In genomic region chr9:25150791-25151610, GRCm38 (mm10) we compare ENCODE assay signal across 8 mouse cellular contexts. TPM values are rescaled to one million over a fixed set of nuclear protein-coding genes. Genes with fewer than 3 reads are reported as not detected.
A peak's percentile ranks its signal among the peaks of the same experiment; 100 is the strongest.
DNase-seq lines count a peak whose midpoint lies in the region; ATAC-seq lines count a peak whose summit lies in the region.

No protein-coding gene starts in this region.

- peaks cover 20% of the 10 kb centered on the region for H3K4me1 ChIP-seq in heart, embryonic 11.5 days (ENCODE audit: control insufficient read depth, insufficient read depth, low read length)
- H3K4me1 ChIP-seq in neural tube, embryonic 13.5 days (replicated peaks), result peaks cover 35% of the 10 kb centered on the region

- H3K36me3 ChIP-seq in heart, embryonic 11.5 days (ENCODE audit: control insufficient read depth, insufficient read depth, low read length), result no peaks in the 10 kb centered on the region; the same call in 1 of the 2 replicates
- H3K36me3 ChIP-seq in neural tube, embryonic 13.5 days, result no peaks in the 10 kb centered on the region

- peak overlapping the region; percentile 91 for H3K4me2 ChIP-seq in heart, embryonic 11.5 days
- H3K4me2 ChIP-seq in neural tube, embryonic 13.5 days, result peak overlapping the region; percentile 71

- H3K27ac ChIP-seq in heart, embryonic 11.5 days (ENCODE audit: low read depth, low read length), result peak overlapping the region; percentile 100
- peak overlapping the region; percentile 97 for H3K27ac ChIP-seq in neural tube, embryonic 13.5 days (replicated peaks)

- peak overlapping the region; percentile 92 for H3K4me3 ChIP-seq in heart, embryonic 11.5 days (ENCODE audit: low read depth, low read length)
- H3K4me3 ChIP-seq in neural tube, embryonic 13.5 days, result peak overlapping the region; percentile 85

- DNase-seq in heart, adult 11 months, result no peak
- peak; percentile 71 for DNase-seq in cerebellum, postnatal 14 days
- DNase-seq in gastrocnemius, postnatal 10 days, result peak; percentile 80
- DNase-seq in kidney, postnatal 10 days, result peak; percentile 86
- peak; percentile 77 to 81 for DNase-seq in lung, adult 18-20 months
- peak; percentile 73 for DNase-seq in thymus, postnatal 14 days

- peak overlapping the region; percentile 98 for H3K9ac ChIP-seq in heart, embryonic 11.5 days (ENCODE audit: low read depth, low read length)
- peak overlapping the region; percentile 96 for H3K9ac ChIP-seq in neural tube, embryonic 13.5 days

- peak; percentile 71 for ATAC-seq in heart, embryonic 11.5 days (replicated peaks; ENCODE audit: insufficient number of reproducible peaks, low FRiP score, low TSS enrichment)
- ATAC-seq in neural tube, embryonic 13.5 days (ENCODE audit: low read depth), result peak; percentile 77

- no peaks in the 10 kb centered on the region for H3K9me3 ChIP-seq in heart, embryonic 11.5 days (replicated peaks; ENCODE audit: control insufficient read depth, low read length)
- no peaks in the 10 kb centered on the region for H3K9me3 ChIP-seq in neural tube, embryonic 13.5 days

- H3K27me3 ChIP-seq in heart, embryonic 11.5 days (ENCODE audit: control insufficient read depth, insufficient read depth, low read length), result no peaks in the 10 kb centered on the region
- no peaks in the 10 kb centered on the region for H3K27me3 ChIP-seq in neural tube, embryonic 13.5 days

- under 1% methylated on average over 67 of the region's 73 CpGs for WGBS in heart, embryonic 11.5 days (ENCODE audit: insufficient replicate concordance)
- WGBS in neural tube, embryonic 13.5 days, result under 1% methylated on average over 68 of the region's 73 CpGs

RNA-seq across cellular contexts. Expression of gene Herpud2, which starts 0.6 kb away (rescaled TPM):
- polyA plus RNA-seq in heart, embryonic 11.5 days (2014; fragmentation: Nextera tagmentation; extraction: Ambion mirVana), result 22.4 and 24.2 TPM in 2 replicates
- 10 to 100 TPM; 41.8 to 45.3 TPM for total RNA-seq in gastrocnemius, postnatal 10 days (2021)
- 36.0 TPM in 2 replicates for polyA plus RNA-seq in neural tube, embryonic 13.5 days (2015; fragmentation: Nextera tagmentation; extraction: Ambion mirVana)
